Mouse (Mus musculus): ENCODE data around the gene Helq.

- no peak for TF ChIP-seq POLR2A (IDR thresholded peaks at IDR 0.05; ENCODE audit: insufficient read depth, low read length)
- no peak for TF ChIP-seq CTCF (IDR thresholded peaks at IDR 0.05; ENCODE audit: low read depth, low read length)
Observed at GRCm38 (mm10) chr5:100821375-100821774, 23.0 kb upstream of the Helq start.
